In the genomic region with DNA sequence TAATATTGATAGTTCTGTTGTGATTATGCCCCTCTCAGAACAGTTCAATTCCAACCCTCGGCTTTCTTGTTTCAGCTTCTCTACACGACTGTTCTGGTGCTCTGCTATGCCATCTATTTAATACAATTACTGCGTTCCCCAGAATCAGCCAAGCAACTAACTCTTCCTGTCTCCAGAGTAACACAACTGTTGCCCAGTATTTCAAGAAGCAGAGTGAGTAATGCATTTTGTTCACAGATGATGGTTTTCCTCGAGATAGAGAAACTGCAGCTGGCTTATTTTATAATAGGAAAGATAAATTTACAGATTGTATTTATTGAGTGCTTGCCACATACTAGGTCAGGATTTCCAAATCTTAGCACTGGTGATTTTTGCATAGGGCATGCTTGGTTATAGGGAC, we compare ENCODE assay signal across 15 mouse cellular contexts. TPM values are rescaled to one million over a fixed set of nuclear protein-coding genes. Genes with fewer than 3 reads are reported as not detected.
DNase-seq lines count a peak whose midpoint lies in the region.
"Had no signal": no experiment of that assay in that cellular context is flagged by ENCODE, and none has a peak within 500 bp of the region (broad histone marks: within the 10 kb centered on the region; RNA-seq: fewer than 3 reads in every experiment).

No protein-coding gene starts in this region.

- DNase-seq in layer of hippocampus, adult 9-11 months, result peak; percentile 21
- no peak for DNase-seq in layer of hippocampus, postnatal 10 days (ENCODE audit: low spot score in 2 of 2)
- peak; percentile 16 for DNase-seq in right cerebral cortex, adult 18-20 months
- DNase-seq in right cerebral cortex, postnatal 10 days (ENCODE audit: low spot score in 2 of 2), result no peak
- DNase-seq in NIH3T3 (ENCODE audit: low read depth), result peak; percentile 27
- no peak for DNase-seq in liver
- DNase-seq in spleen, postnatal 10 days (ENCODE audit: low spot score in 2 of 2), result no peak
- DNase-seq: adrenal gland, adult 8-10 months; adrenal gland, postnatal 36 days; cerebellum, adult 11 months; cerebellum, adult 8-10 months; cerebellum, postnatal 10 days; cerebellum, postnatal 36 days; embryo, embryonic 11 days; gastrocnemius, postnatal 10 days had no signal

RNA-seq across cellular contexts. Expression of gene Rft1, which starts 12.4 kb away (rescaled TPM):
- 10 to 100 TPM; 10.2 to 11.2 TPM for total RNA-seq in layer of hippocampus, postnatal 10 days (2021)

RNA-seq across cellular contexts. Expression of gene Prkcd, which starts 40.6 kb away (rescaled TPM):
- 10 to 100 TPM; 37.2 to 38.6 TPM for total RNA-seq in layer of hippocampus, postnatal 10 days (2021)

RNA-seq across cellular contexts. Expression of gene Sfmbt1, which starts 48.0 kb away (rescaled TPM):
- 10 to 100 TPM; 22.8 to 25.2 TPM for total RNA-seq in layer of hippocampus, postnatal 10 days (2021)

Comparison
In these comparisons a context has a peak if more than half of its experiments do, and no peak if none do; other contexts are left out.
1. DNase-seq: peak in layer of hippocampus, adult 9-11 months (single experiment), right cerebral cortex, adult 18-20 months (single experiment) and NIH3T3 (single experiment); none in layer of hippocampus, postnatal 10 days (0 of 2), right cerebral cortex, postnatal 10 days (0 of 2), liver (single experiment) and spleen, postnatal 10 days (0 of 2).